In the genomic region with DNA sequence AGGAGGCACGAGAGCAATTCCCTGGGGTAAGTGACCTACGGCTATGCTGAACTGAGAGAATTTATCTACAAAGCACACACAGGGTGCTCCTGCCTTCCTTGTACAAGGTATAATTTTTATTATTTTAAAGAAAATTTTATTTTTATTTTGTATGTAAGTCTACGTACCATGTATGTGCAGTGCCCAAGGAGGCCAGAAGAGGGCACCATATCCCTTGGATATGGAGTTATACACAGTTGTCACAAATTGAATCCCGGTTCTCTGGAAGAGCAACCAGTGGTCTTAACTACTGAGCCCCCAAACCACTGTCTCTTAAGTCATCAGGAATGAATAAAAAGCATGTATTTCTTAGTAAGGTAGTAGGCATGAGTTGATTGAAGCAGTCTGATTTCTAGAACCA, we compare ENCODE assay signal across 11 mouse cellular contexts. TPM values are rescaled to one million over a fixed set of nuclear protein-coding genes. Genes with fewer than 3 reads are reported as not detected.
DNase-seq lines count a peak whose midpoint lies in the region; ATAC-seq and TF ChIP-seq lines count a peak whose summit lies in the region.
"Had no signal": no experiment of that assay in that cellular context is flagged by ENCODE, and none has a peak within 500 bp of the region (broad histone marks: within the 10 kb centered on the region; RNA-seq: fewer than 3 reads in every experiment).

No protein-coding gene starts in this region.

- in situ Hi-C loops in CH12.LX (cut with MboI; ENCODE audit: low pct_ligation_motif_present, low pct_unique_long_range_greater_than_20kb, low sequenced_read_pairs) = loop anchor here (10.0 kb wide), 1 partner anchor 440 kb away; no protein-coding TSS in a partner anchor

- no peak for TF ChIP-seq EP300 in CH12.LX (IDR thresholded peaks at IDR 0.05; ENCODE audit: low read length)

- peak; percentile 70 for TF ChIP-seq RAD21 in CH12.LX (IDR thresholded peaks at IDR 0.05; ENCODE audit: low read depth, low read length)

- H3K27ac ChIP-seq in hindbrain, embryonic 10.5 days = no peak overlapping the region
- no peak overlapping the region for H3K27ac ChIP-seq in hindbrain, embryonic 13.5 days
- H3K27ac ChIP-seq in CH12.LX (ENCODE audit: insufficient read depth, low read depth) = no peak overlapping the region
- H3K27ac ChIP-seq: embryonic facial prominence, embryonic 12.5 days had no signal

- no peaks in the 10 kb centered on the region for H3K9me3 ChIP-seq in hindbrain, embryonic 10.5 days
- no peaks in the 10 kb centered on the region for H3K9me3 ChIP-seq in hindbrain, embryonic 13.5 days
- H3K9me3 ChIP-seq in CH12.LX (replicated peaks; ENCODE audit: low read length) = no peaks in the 10 kb centered on the region
- H3K9me3 ChIP-seq: embryonic facial prominence, embryonic 12.5 days had no signal

- H3K79me2 ChIP-seq in CH12.LX (replicated peaks; ENCODE audit: control insufficient read depth, extremely low read depth, insufficient read depth, poor library complexity, severe bottlenecking) = no peaks in the 10 kb centered on the region

- peak; percentile 43 for DNase-seq in hindbrain, embryonic 10.5 days (ENCODE audit: low spot score)
- DNase-seq in 3T3-L1 (ENCODE audit: low read depth, low spot score) = peak; percentile 80
- DNase-seq in CH12.LX (ENCODE audit: extremely low read depth) = peak; percentile 42
- DNase-seq in embryo, embryonic 10 days (ENCODE audit: low spot score) = peak; percentile 76
- DNase-seq in layer of hippocampus, postnatal 36 days = peak; percentile 29 to 52
- peak; percentile 34 for DNase-seq in splenic B cell, adult 2 months (ENCODE audit: low read depth, low spot score)
- DNase-seq in urinary bladder, postnatal 36 days (ENCODE audit: low spot score in 2 of 2) = no peak

- ATAC-seq in hindbrain, embryonic 13.5 days (ENCODE audit: low FRiP score) = no peak

- no peak for TF ChIP-seq POLR2A in CH12.LX (IDR thresholded peaks at IDR 0.05; ENCODE audit: low read depth, low read length)

- dilution Hi-C loops in CH12.LX (cut with MboI; ENCODE audit: extremely low pct_ligation_motif_present, extremely low pct_unique_long_range_greater_than_20kb, low sequenced_read_pairs) = no loop called here

- H3K4me3 ChIP-seq in hindbrain, embryonic 10.5 days = no peak overlapping the region
- H3K4me3 ChIP-seq in hindbrain, embryonic 13.5 days = no peak overlapping the region
- H3K4me3 ChIP-seq in CH12.LX (replicated peaks in 1 of 3; ENCODE audit: low read depth in 2 of 3, low read length in 2 of 3, poor library complexity in 1 of 3) = no peak overlapping the region
- H3K4me3 ChIP-seq: embryonic facial prominence, embryonic 12.5 days had no signal

- WGBS in hindbrain, embryonic 10.5 days = 62% methylated on average over 4 of the region's 4 CpGs
- 67% methylated on average over 4 of the region's 4 CpGs for WGBS in hindbrain, embryonic 13.5 days

- no peaks in the 10 kb centered on the region for H3K27me3 ChIP-seq in hindbrain, embryonic 10.5 days (ENCODE audit: insufficient read depth, poor library complexity, severe bottlenecking)
- no peaks in the 10 kb centered on the region for H3K27me3 ChIP-seq in hindbrain, embryonic 13.5 days
- H3K27me3 ChIP-seq in CH12.LX (replicated peaks) = peaks cover 67% of the 10 kb centered on the region
- no peaks in the 10 kb centered on the region for H3K27me3 ChIP-seq in splenic B cell, adult 2 months (ENCODE audit: control insufficient read depth, insufficient read depth, low read length, poor library complexity, severe bottlenecking)
- H3K27me3 ChIP-seq: embryonic facial prominence, embryonic 12.5 days had no signal

- no peak overlapping the region for H3K4me2 ChIP-seq in hindbrain, embryonic 13.5 days
- H3K4me2 ChIP-seq in CH12.LX (ENCODE audit: insufficient read depth, low read depth, poor library complexity, severe bottlenecking) = no peak overlapping the region
- H3K4me2 ChIP-seq: embryonic facial prominence, embryonic 12.5 days had no signal

- no peaks in the 10 kb centered on the region for H3K4me1 ChIP-seq in hindbrain, embryonic 10.5 days (replicated peaks)
- H3K4me1 ChIP-seq in hindbrain, embryonic 13.5 days (replicated peaks) = no peaks in the 10 kb centered on the region
- H3K4me1 ChIP-seq in CH12.LX (ENCODE audit: control insufficient read depth in 1 of 2, insufficient read depth in 2 of 2) = peaks cover 3 to 14% of the 10 kb centered on the region in 2 experiments; a peak in 2 of 4 replicates
- H3K4me1 ChIP-seq: embryonic facial prominence, embryonic 12.5 days had no signal

- peak; percentile 63 to 73 for TF ChIP-seq CTCF in CH12.LX (conservative IDR thresholded peaks at IDR 0.05 in 1 of 2, IDR thresholded peaks at IDR 0.05 in 1 of 2; ENCODE audit: low read depth in 2 of 2, low read length in 2 of 2)

- no peaks in the 10 kb centered on the region for H3K36me3 ChIP-seq in hindbrain, embryonic 10.5 days
- H3K36me3 ChIP-seq in hindbrain, embryonic 13.5 days = no peaks in the 10 kb centered on the region
- H3K36me3 ChIP-seq in CH12.LX (replicated peaks in 1 of 2; ENCODE audit: control insufficient read depth in 1 of 2, insufficient read depth in 1 of 2, low read length in 1 of 2) = no peaks in the 10 kb centered on the region
- no peaks in the 10 kb centered on the region for H3K36me3 ChIP-seq in splenic B cell, adult 2 months (ENCODE audit: control insufficient read depth, insufficient read depth, low read length, poor library complexity, severe bottlenecking)
- H3K36me3 ChIP-seq: embryonic facial prominence, embryonic 12.5 days had no signal

- no peak overlapping the region for H3K9ac ChIP-seq in hindbrain, embryonic 13.5 days
- H3K9ac ChIP-seq in CH12.LX (ENCODE audit: insufficient read depth, low read depth) = no peak overlapping the region
- H3K9ac ChIP-seq: embryonic facial prominence, embryonic 12.5 days had no signal

TF ChIP-seq in CH12.LX, 34 proteins besides CTCF, POLR2A, EP300 and RAD21:
- no peak for TF ChIP-seq ZMIZ1 (IDR thresholded peaks at IDR 0.05; ENCODE audit: low read depth, low read length)
- peak; percentile 53 for TF ChIP-seq SMC3 (IDR thresholded peaks at IDR 0.05; ENCODE audit: low read depth, low read length)

RNA-seq across cellular contexts. Expression of a gene that starts 4.8 kb away (rescaled TPM):
- polyA plus RNA-seq in hindbrain, embryonic 10.5 days (2016; fragmentation: Nextera tagmentation; extraction: Ambion mirVana) = not detected in 2 replicates
- not detected in 2 replicates for polyA plus RNA-seq in hindbrain, embryonic 13.5 days (2015; fragmentation: Nextera tagmentation; extraction: Ambion mirVana)
- total RNA-seq in CH12.LX (2012; rRNA removed) (0.34 TPM in 2 replicates), CH12.LX (2014; rRNA removed) (0.43 and 0.50 TPM in 2 replicates)
- 0.27 and 0.45 TPM in 2 replicates for polyA plus RNA-seq in CH12.LX (2012; ENCODE audit: insufficient read length, low read depth)
- not detected for total RNA-seq in layer of hippocampus, postnatal 36 days (2021)
- total RNA-seq: layer of hippocampus, postnatal 25 days had no signal
- polyA plus RNA-seq: embryonic facial prominence, embryonic 12.5 days had no signal

RNA-seq across cellular contexts. Expression of a gene that starts 26.2 kb away (rescaled TPM):
- polyA plus RNA-seq in hindbrain, embryonic 10.5 days (2016; fragmentation: Nextera tagmentation; extraction: Ambion mirVana) = not detected in 2 replicates
- 0.27 TPM in 1 of 2 replicates, not detected in the other for polyA plus RNA-seq in hindbrain, embryonic 13.5 days (2015; fragmentation: Nextera tagmentation; extraction: Ambion mirVana)
- total RNA-seq in CH12.LX (2012; rRNA removed) (not detected in 2 replicates), CH12.LX (2014; rRNA removed) (not detected in 2 replicates)
- not detected in 2 replicates for polyA plus RNA-seq in CH12.LX (2012; ENCODE audit: insufficient read length, low read depth)
- total RNA-seq in layer of hippocampus, postnatal 36 days (2021) = not detected
- total RNA-seq: layer of hippocampus, postnatal 25 days; neutrophil, adult 5-6 weeks had no signal
- polyA plus RNA-seq: embryonic facial prominence, embryonic 12.5 days had no signal

RNA-seq across cellular contexts. Expression of a gene that starts 28.6 kb away (rescaled TPM):
- polyA plus RNA-seq in hindbrain, embryonic 10.5 days (2016; fragmentation: Nextera tagmentation; extraction: Ambion mirVana) = not detected in 2 replicates
- polyA plus RNA-seq in hindbrain, embryonic 13.5 days (2015; fragmentation: Nextera tagmentation; extraction: Ambion mirVana) = not detected in 2 replicates
- total RNA-seq in CH12.LX (2012; rRNA removed) (0.08 and 0.13 TPM in 2 replicates), CH12.LX (2014; rRNA removed) (0.36 and 0.42 TPM in 2 replicates)
- polyA plus RNA-seq in CH12.LX (2012; ENCODE audit: insufficient read length, low read depth) = 0.23 TPM in 1 of 2 replicates, not detected in the other
- under 1 TPM in 1 of 2 experiments, not detected in 1; 0.37 TPM for total RNA-seq in layer of hippocampus, postnatal 36 days (2021)
- total RNA-seq: neutrophil, adult 5-6 weeks had no signal

RNA-seq across cellular contexts. Expression of a gene that starts 59.3 kb away (rescaled TPM):
- not detected in 2 replicates for polyA plus RNA-seq in hindbrain, embryonic 10.5 days (2016; fragmentation: Nextera tagmentation; extraction: Ambion mirVana)
- polyA plus RNA-seq in hindbrain, embryonic 13.5 days (2015; fragmentation: Nextera tagmentation; extraction: Ambion mirVana) = not detected in 2 replicates
- total RNA-seq in CH12.LX (2012; rRNA removed) = not detected in 2 replicates
- not detected in 2 replicates for total RNA-seq in CH12.LX (2014; rRNA removed)
- 0.08 and 0.09 TPM in 2 replicates for polyA plus RNA-seq in CH12.LX (2012; ENCODE audit: insufficient read length, low read depth)
- total RNA-seq in layer of hippocampus, postnatal 36 days (2021) = under 1 TPM in 1 of 2 experiments, not detected in 1; 0.12 TPM
- total RNA-seq: layer of hippocampus, postnatal 25 days; neutrophil, adult 5-6 weeks had no signal
- polyA plus RNA-seq: embryonic facial prominence, embryonic 12.5 days had no signal

Comparison
In these comparisons a context has a peak if more than half of its experiments do, and no peak if none do; other contexts are left out.
1. DNase-seq: peak in hindbrain, embryonic 10.5 days (single experiment), 3T3-L1 (single experiment), CH12.LX (single experiment), embryo, embryonic 10 days (single experiment), layer of hippocampus, postnatal 36 days (2 of 2) and splenic B cell, adult 2 months (single experiment); none in urinary bladder, postnatal 36 days (0 of 2).